Comparison of ENCODE assay signal across 7 mouse cellular contexts in genomic region chr7:118129430-118130041, GRCm38 (mm10). TPM values are rescaled to one million over a fixed set of nuclear protein-coding genes. Genes with fewer than 3 reads are reported as not detected.
DNase-seq lines count a peak whose midpoint lies in the region; ATAC-seq and TF ChIP-seq lines count a peak whose summit lies in the region.

Gene Arl6ip1, minus strand, starts transcription at chr7:118129662.

- 1% methylated on average over 39 of the region's 39 CpGs for WGBS in embryonic facial prominence, embryonic 13.5 days
- under 1% methylated on average over 39 of the region's 39 CpGs for WGBS in kidney, adult 2 months
- WGBS in limb, embryonic 12.5 days, result under 1% methylated on average over 39 of the region's 39 CpGs
- under 1% methylated on average over 39 of the region's 39 CpGs for WGBS in midbrain, embryonic 15.5 days
- under 1% methylated on average over 39 of the region's 39 CpGs for WGBS in spleen, adult 2 months

- peak within 1 kb of the TSS; percentile 92 for H3K27ac ChIP-seq in embryonic facial prominence, embryonic 13.5 days
- H3K27ac ChIP-seq in kidney, adult 2 months (ENCODE audit: insufficient read depth, low read depth, low read length), result peak within 1 kb of the TSS; percentile 90
- H3K27ac ChIP-seq in limb, embryonic 12.5 days, result peak within 1 kb of the TSS; percentile 93
- H3K27ac ChIP-seq in midbrain, embryonic 15.5 days, result peak within 1 kb of the TSS; percentile 87
- H3K27ac ChIP-seq in spleen, adult 2 months (ENCODE audit: insufficient read depth, low read length), result peak within 1 kb of the TSS; percentile 88

- H3K4me1 ChIP-seq in embryonic facial prominence, embryonic 13.5 days, result peaks cover 28% of the 10 kb centered on the region
- H3K4me1 ChIP-seq in kidney, adult 2 months (ENCODE audit: control insufficient read depth, insufficient read depth, low read length), result peaks cover 11% of the 10 kb centered on the region
- peaks cover 31% of the 10 kb centered on the region for H3K4me1 ChIP-seq in limb, embryonic 12.5 days (replicated peaks)
- H3K4me1 ChIP-seq in midbrain, embryonic 15.5 days, result peaks cover 35% of the 10 kb centered on the region
- peaks cover 3% of the 10 kb centered on the region; the same call in 1 of the 2 replicates for H3K4me1 ChIP-seq in spleen, adult 2 months (ENCODE audit: control insufficient read depth, insufficient read depth, insufficient read length)

- DNase-seq in adrenal gland, postnatal 36 days, result peak; percentile 96 to 98
- peak; percentile 97 to 99 for DNase-seq in heart, adult 18-20 months
- DNase-seq in kidney, adult 2 months, result peak; percentile 99
- DNase-seq in spleen, adult 2 months (ENCODE audit: low read depth in 1 of 2, low spot score in 2 of 2), result peak; percentile 96 to 97

- no peaks in the 10 kb centered on the region for H3K9me3 ChIP-seq in embryonic facial prominence, embryonic 13.5 days
- no peaks in the 10 kb centered on the region for H3K9me3 ChIP-seq in limb, embryonic 12.5 days
- no peaks in the 10 kb centered on the region for H3K9me3 ChIP-seq in midbrain, embryonic 15.5 days

- TF ChIP-seq CTCF in kidney, adult 2 months (conservative IDR thresholded peaks at IDR 0.05; ENCODE audit: insufficient read depth, insufficient read length, low read depth, low read length), result no peak
- TF ChIP-seq CTCF in spleen, adult 2 months (IDR thresholded peaks at IDR 0.05; ENCODE audit: extremely low read depth, insufficient read depth, insufficient read length, insufficient replicate concordance), result no peak

- no peaks in the 10 kb centered on the region for H3K27me3 ChIP-seq in embryonic facial prominence, embryonic 13.5 days
- H3K27me3 ChIP-seq in kidney, adult 2 months (replicated peaks; ENCODE audit: control insufficient read depth, insufficient read depth, low read length), result no peaks in the 10 kb centered on the region
- H3K27me3 ChIP-seq in limb, embryonic 12.5 days, result no peaks in the 10 kb centered on the region
- no peaks in the 10 kb centered on the region for H3K27me3 ChIP-seq in midbrain, embryonic 15.5 days (replicated peaks)
- no peaks in the 10 kb centered on the region for H3K27me3 ChIP-seq in spleen, adult 2 months (ENCODE audit: control insufficient read depth, insufficient read depth, low read length)

- peak within 1 kb of the TSS; percentile 73 for H3K4me3 ChIP-seq in embryonic facial prominence, embryonic 13.5 days
- H3K4me3 ChIP-seq in kidney, adult 2 months (ENCODE audit: insufficient read depth, low read depth, low read length), result peak within 1 kb of the TSS; percentile 76
- H3K4me3 ChIP-seq in limb, embryonic 12.5 days (replicated peaks), result peak within 1 kb of the TSS; percentile 81
- H3K4me3 ChIP-seq in midbrain, embryonic 15.5 days, result peak within 1 kb of the TSS; percentile 96
- H3K4me3 ChIP-seq in spleen, adult 2 months (ENCODE audit: extremely low read depth, insufficient read depth, insufficient read length), result peak within 1 kb of the TSS; percentile 86

- peak within 1 kb of the TSS; percentile 72 for H3K4me2 ChIP-seq in embryonic facial prominence, embryonic 13.5 days
- peak within 1 kb of the TSS; percentile 71 for H3K4me2 ChIP-seq in limb, embryonic 12.5 days
- peak within 1 kb of the TSS; percentile 90 for H3K4me2 ChIP-seq in midbrain, embryonic 15.5 days

- H3K36me3 ChIP-seq in embryonic facial prominence, embryonic 13.5 days, result peaks cover 19% of the 10 kb centered on the region
- peaks cover 5% of the 10 kb centered on the region; the same call in 1 of the 2 replicates for H3K36me3 ChIP-seq in kidney, adult 2 months (ENCODE audit: control insufficient read depth, insufficient read depth, low read length)
- H3K36me3 ChIP-seq in limb, embryonic 12.5 days, result peaks cover 19% of the 10 kb centered on the region
- 0 out of 2 replicates have a peak, but pooled peaks cover 2% of the 10 kb centered on the region for H3K36me3 ChIP-seq in midbrain, embryonic 15.5 days (replicated peaks)
- H3K36me3 ChIP-seq in spleen, adult 2 months (ENCODE audit: control insufficient read depth, insufficient read depth, low read length), result peaks cover 15% of the 10 kb centered on the region

- peak; percentile 99 for TF ChIP-seq POLR2A in kidney, adult 2 months (IDR thresholded peaks at IDR 0.05; ENCODE audit: low read depth, low read length)
- peak; percentile 98 for TF ChIP-seq POLR2A in spleen, adult 2 months (IDR thresholded peaks at IDR 0.05; ENCODE audit: low read depth, low read length)

- ATAC-seq in embryonic facial prominence, embryonic 13.5 days (ENCODE audit: insufficient number of reproducible peaks, insufficient read depth, low FRiP score, low TSS enrichment, low read depth), result peak; percentile 99
- peak; percentile 98 for ATAC-seq in limb, embryonic 12.5 days (ENCODE audit: insufficient number of reproducible peaks, insufficient read depth, low FRiP score, low TSS enrichment, low read depth)
- peak; percentile 98 for ATAC-seq in midbrain, embryonic 15.5 days (replicated peaks)

- H3K9ac ChIP-seq in embryonic facial prominence, embryonic 13.5 days, result peak within 1 kb of the TSS; percentile 86
- peak within 1 kb of the TSS; percentile 88 for H3K9ac ChIP-seq in limb, embryonic 12.5 days (replicated peaks)
- H3K9ac ChIP-seq in midbrain, embryonic 15.5 days, result peak within 1 kb of the TSS; percentile 79

RNA-seq across cellular contexts. Expression of gene Arl6ip1, which starts in this region (rescaled TPM):
- total RNA-seq in adrenal gland, postnatal 36 days (2021), result 100 to 1,000 TPM; 179 to 182 TPM
- 525 and 530 TPM in 2 replicates for polyA plus RNA-seq in embryonic facial prominence, embryonic 13.5 days (2015; fragmentation: Nextera tagmentation; extraction: Ambion mirVana)
- total RNA-seq in heart, adult 18-20 months (2021), result 10 to 100 TPM; 33.9 to 34.3 TPM
- 234 and 344 TPM in 2 replicates for polyA plus RNA-seq in kidney, adult 2 months (2012; rRNA removed)
- polyA plus RNA-seq in limb, embryonic 12.5 days (2016; fragmentation: Nextera tagmentation; extraction: Ambion mirVana), result 420 and 476 TPM in 2 replicates
- 442 and 503 TPM in 2 replicates for polyA plus RNA-seq in midbrain, embryonic 15.5 days (2015; fragmentation: Nextera tagmentation; extraction: Ambion mirVana)
- 56.6 and 61.6 TPM in 2 replicates for polyA plus RNA-seq in spleen, adult 2 months (2012; rRNA removed)

Comparison
In these comparisons a context has a peak if more than half of its experiments do, and no peak if none do; other contexts are left out.
1. Peak in every context shown above with its lines: DNase-seq, ATAC-seq, H3K4me3 ChIP-seq and H3K27ac ChIP-seq.
2. RNA of gene Arl6ip1 (total RNA-seq): 179 to 182 TPM in adrenal gland, postnatal 36 days; 33.9 to 34.3 TPM in heart, adult 18-20 months; every median in the first group is over 4 times any median in the second.